Mouse (Mus musculus): ENCODE data around the gene Rapgef1. TPM values are rescaled to one million over a fixed set of nuclear protein-coding genes. Genes with fewer than 3 reads are reported as not detected.
A peak's percentile ranks its signal among the peaks of the same experiment; 100 is the strongest.

Gene Rapgef1
- polyA plus RNA-seq, 1 experiment from 2014 or later = 13.8 TPM

DNA sequence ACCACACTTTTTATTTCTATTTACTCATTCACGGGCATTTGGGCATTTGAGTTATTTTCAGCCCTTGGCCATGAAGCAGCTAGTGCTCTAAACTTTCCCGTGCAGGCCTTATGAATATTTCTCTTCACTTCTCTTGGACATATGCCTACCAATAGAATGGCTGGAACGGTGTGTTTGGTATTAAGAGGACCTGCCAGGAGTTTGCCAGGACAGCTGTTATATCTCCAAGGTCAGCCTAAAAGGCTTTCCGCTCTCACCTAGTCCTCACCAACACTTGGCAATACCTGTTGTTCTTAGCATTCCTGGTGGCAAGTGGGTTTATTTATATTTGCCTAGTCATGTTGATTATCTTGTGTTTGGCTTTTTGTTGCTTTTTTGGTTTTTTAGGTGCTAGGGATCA lies 56.3 kb downstream of the Rapgef1 start:
- no peak for ATAC-seq (ENCODE audit: insufficient number of reproducible peaks, insufficient read depth, low FRiP score, low read depth)
- no peak overlapping the region for H3K27ac ChIP-seq (ENCODE audit: low read length)
- no peak overlapping the region for H3K4me3 ChIP-seq (ENCODE audit: low read depth, low read length)
- 68% methylated on average over 4 of the region's 4 CpGs for WGBS
- no peak overlapping the region for H3K9ac ChIP-seq (replicated peaks; ENCODE audit: low read depth, low read length)
- no peaks in the 10 kb centered on the region for H3K27me3 ChIP-seq (ENCODE audit: control insufficient read depth, insufficient read depth, low read length)
- H3K4me2 ChIP-seq (replicated peaks; ENCODE audit: low read depth, low read length) = no peak overlapping the region
- no peaks in the 10 kb centered on the region for H3K36me3 ChIP-seq (ENCODE audit: control insufficient read depth, insufficient read depth, low read length)
- H3K9me3 ChIP-seq (ENCODE audit: control insufficient read depth, low read depth, low read length) = no peaks in the 10 kb centered on the region
- peaks cover 21% of the 10 kb centered on the region for H3K4me1 ChIP-seq (ENCODE audit: control insufficient read depth, insufficient read depth, low read length)

DNA sequence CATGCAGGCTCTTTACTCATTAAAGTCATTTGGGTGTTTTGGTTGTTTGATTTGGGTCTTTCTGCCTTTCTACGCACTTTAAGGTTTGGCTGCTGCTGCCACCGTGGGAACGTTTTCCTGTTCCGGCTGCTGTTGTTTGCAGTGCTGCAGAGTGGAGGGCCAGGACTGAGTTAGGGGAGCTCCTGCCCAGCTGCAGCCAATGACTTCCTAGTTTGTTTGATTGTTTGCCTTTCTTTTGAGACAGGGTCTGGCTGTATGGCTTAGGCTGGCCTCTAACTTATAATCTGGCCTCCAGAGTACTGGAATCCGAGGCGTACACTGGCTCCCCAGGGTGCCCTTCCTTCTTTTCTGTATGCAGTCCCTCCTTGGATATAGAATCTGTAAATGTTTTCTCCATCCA lies 57.0 kb downstream of the Rapgef1 start:
- no peak overlapping the region for H3K9ac ChIP-seq (replicated peaks; ENCODE audit: low read depth, low read length)
- H3K36me3 ChIP-seq (ENCODE audit: control insufficient read depth, insufficient read depth, low read length) = no peaks in the 10 kb centered on the region
- no peaks in the 10 kb centered on the region for H3K9me3 ChIP-seq (ENCODE audit: control insufficient read depth, low read depth, low read length)
- peaks cover 14% of the 10 kb centered on the region for H3K4me1 ChIP-seq (ENCODE audit: control insufficient read depth, insufficient read depth, low read length)
- no peaks in the 10 kb centered on the region for H3K27me3 ChIP-seq (ENCODE audit: control insufficient read depth, insufficient read depth, low read length)
- ATAC-seq (ENCODE audit: insufficient number of reproducible peaks, insufficient read depth, low FRiP score, low read depth) = no peak
- no peak overlapping the region for H3K27ac ChIP-seq (ENCODE audit: low read length)
- H3K4me2 ChIP-seq (replicated peaks; ENCODE audit: low read depth, low read length) = no peak overlapping the region
- WGBS = 53% methylated on average over 6 of the region's 6 CpGs
- H3K4me3 ChIP-seq (ENCODE audit: low read depth, low read length) = no peak overlapping the region

DNA sequence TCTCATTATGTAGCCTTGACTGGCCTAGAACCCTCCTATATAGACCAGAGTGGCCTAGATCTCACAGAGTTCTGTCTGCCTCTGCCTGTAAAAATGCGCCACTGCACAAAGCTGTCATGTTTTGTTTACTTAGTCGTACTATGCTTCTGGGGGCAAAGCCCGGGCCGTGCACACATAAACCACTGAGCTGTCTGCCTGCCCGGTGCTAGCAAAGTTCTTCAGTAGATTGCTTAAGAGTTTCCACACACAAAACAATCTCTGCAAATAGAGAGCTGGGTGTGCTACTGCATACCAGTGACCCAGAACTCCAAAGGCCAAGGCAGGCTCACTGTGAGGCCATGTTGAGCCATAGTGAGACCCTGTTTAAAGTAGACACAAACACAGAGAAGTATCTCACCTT lies 58.3 kb downstream of the Rapgef1 start:
- Histone ChIP-seq H3K27ac (ENCODE audit: low read length) (no peak overlapping the region), H3K4me1 (ENCODE audit: control insufficient read depth, insufficient read depth, low read length) (peaks cover 14% of the 10 kb centered on the region), H3K36me3 (ENCODE audit: control insufficient read depth, insufficient read depth, low read length) (no peaks in the 10 kb centered on the region), H3K9ac (replicated peaks; ENCODE audit: low read depth, low read length) (no peak overlapping the region), H3K27me3 (ENCODE audit: control insufficient read depth, insufficient read depth, low read length) (no peaks in the 10 kb centered on the region), H3K4me3 (ENCODE audit: low read depth, low read length) (no peak overlapping the region), H3K4me2 (replicated peaks; ENCODE audit: low read depth, low read length) (no peak overlapping the region), H3K9me3 (ENCODE audit: control insufficient read depth, low read depth, low read length) (no peaks in the 10 kb centered on the region)
- 30% methylated on average over 5 of the region's 5 CpGs for WGBS
- ATAC-seq (ENCODE audit: insufficient number of reproducible peaks, insufficient read depth, low FRiP score, low read depth) = no peak

DNA sequence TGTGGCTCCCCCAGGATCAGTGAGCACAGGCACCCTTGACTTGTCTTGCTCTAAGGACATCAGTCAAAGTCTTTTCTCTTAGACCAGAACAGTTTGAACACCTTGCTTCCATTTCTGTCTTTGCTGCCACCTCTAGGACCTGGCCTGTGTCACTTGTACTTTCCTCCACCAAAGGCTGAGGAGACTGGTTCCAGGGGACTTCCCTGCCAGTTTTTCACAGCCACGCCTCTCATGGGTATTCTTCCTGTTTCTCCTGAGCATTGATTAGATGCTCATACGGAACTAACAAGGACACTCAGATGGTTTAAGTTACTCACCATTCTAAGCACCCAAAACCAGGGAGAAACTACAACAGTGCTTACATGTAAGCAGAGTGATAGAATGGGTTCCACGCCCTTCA lies 59.0 kb downstream of the Rapgef1 start:
- Histone ChIP-seq H3K36me3 (ENCODE audit: control insufficient read depth, insufficient read depth, low read length) (no peaks in the 10 kb centered on the region), H3K4me1 (ENCODE audit: control insufficient read depth, insufficient read depth, low read length) (peaks cover 14% of the 10 kb centered on the region), H3K4me2 (replicated peaks; ENCODE audit: low read depth, low read length) (no peak overlapping the region), H3K27me3 (ENCODE audit: control insufficient read depth, insufficient read depth, low read length) (no peaks in the 10 kb centered on the region), H3K9ac (replicated peaks; ENCODE audit: low read depth, low read length) (no peak overlapping the region), H3K9me3 (ENCODE audit: control insufficient read depth, low read depth, low read length) (no peaks in the 10 kb centered on the region), H3K4me3 (ENCODE audit: low read depth, low read length) (no peak overlapping the region), H3K27ac (ENCODE audit: low read length) (no peak overlapping the region)
- 70% methylated on average over 3 of the region's 3 CpGs for WGBS
- ATAC-seq (ENCODE audit: insufficient number of reproducible peaks, insufficient read depth, low FRiP score, low read depth) = no peak

DNA sequence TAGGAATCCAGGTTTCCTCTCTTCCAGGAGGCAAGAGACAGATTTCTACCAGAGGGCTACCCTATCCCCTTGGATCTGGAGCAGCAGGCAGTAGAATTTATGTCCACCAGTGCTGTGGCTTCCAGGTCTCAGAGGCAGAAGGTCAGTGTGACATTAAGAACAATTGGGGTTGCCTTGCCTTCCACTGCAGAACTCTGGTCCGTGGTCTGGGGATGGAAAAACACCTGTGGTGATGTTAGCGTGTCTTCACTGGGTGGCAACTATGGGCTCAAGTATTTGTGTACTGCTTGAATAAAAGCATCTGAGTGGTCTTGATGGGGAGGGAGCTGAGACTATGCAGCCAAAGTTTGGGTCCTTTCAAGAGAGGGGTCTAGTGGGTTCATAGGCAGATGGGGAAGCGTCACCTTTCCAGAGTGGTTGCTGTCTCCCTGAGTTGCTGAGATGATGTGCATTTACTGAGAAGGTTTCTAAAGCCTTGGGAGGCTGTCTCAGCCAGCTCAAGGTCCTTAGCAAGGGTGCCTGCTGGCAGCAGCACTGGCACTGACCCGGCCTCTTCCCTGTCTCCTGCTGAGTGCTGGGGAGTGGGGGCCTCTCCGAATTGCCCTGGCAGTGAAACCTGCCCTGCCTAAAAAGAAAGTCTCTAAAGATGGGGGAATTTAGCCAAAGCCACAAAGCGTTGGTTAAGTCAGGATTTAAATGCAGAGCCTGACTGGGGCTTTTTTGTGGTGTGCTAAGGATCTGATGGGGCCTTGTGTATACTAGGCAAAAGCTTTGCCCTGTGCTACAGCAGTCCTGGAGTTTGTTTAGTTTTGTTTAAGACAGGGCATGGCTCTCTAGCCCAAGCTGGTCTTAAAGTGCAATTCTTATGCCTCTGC lies 60.4 kb downstream of the Rapgef1 start:
- H3K4me1 ChIP-seq (ENCODE audit: control insufficient read depth, insufficient read depth, low read length) = peaks cover 14% of the 10 kb centered on the region
- H3K36me3 ChIP-seq (ENCODE audit: control insufficient read depth, insufficient read depth, low read length) = no peaks in the 10 kb centered on the region
- H3K9me3 ChIP-seq (ENCODE audit: control insufficient read depth, low read depth, low read length) = no peaks in the 10 kb centered on the region
- no peak for ATAC-seq (ENCODE audit: insufficient number of reproducible peaks, insufficient read depth, low FRiP score, low read depth)
- H3K27ac ChIP-seq (ENCODE audit: low read length) = no peak overlapping the region
- no peak overlapping the region for H3K4me2 ChIP-seq (replicated peaks; ENCODE audit: low read depth, low read length)
- H3K27me3 ChIP-seq (ENCODE audit: control insufficient read depth, insufficient read depth, low read length) = no peaks in the 10 kb centered on the region
- no peak overlapping the region for H3K4me3 ChIP-seq (ENCODE audit: low read depth, low read length)
- H3K9ac ChIP-seq (replicated peaks; ENCODE audit: low read depth, low read length) = no peak overlapping the region
- WGBS = 91% methylated on average over 6 of the region's 6 CpGs

DNA sequence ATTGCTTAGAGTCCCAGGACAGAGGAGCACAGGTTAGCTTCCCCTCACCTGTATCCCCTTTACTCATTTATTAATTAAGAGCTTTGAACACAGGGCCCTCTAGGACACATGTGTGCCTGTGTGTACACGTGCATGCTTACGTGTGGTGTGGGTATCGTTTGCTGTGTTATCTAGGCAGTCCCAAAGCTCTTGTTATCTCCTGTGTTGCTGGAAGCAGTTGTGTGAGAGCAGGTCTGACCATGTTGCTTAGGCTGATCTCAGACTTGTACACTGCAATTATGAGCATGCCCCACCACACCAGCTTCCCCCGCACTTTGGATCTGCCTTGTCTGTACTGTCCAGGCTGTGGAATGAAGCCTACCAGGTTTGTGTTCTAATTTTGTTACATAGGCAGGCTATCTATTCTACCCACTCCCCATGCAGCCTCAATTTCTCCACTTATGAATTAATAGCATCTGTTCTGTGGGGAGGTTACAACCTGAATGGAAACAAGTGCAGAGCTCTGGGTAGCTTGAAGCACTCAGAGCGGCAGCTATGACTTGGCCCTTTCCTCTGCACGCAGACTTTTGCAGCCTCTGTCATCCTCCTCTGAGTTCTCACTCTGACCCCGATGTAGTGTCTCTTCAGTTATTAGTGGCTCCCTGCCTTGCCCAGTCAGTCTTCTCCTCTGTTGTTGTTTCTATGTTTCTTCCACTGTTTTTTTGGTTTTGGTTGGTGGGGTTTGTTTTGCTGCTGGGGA lies 63.9 kb downstream of the Rapgef1 start:
- Histone ChIP-seq H3K9me3 (ENCODE audit: control insufficient read depth, low read depth, low read length) (no peaks in the 10 kb centered on the region), H3K27ac (ENCODE audit: low read length) (no peak overlapping the region), H3K4me1 (ENCODE audit: control insufficient read depth, insufficient read depth, low read length) (no peaks in the 10 kb centered on the region), H3K4me3 (ENCODE audit: low read depth, low read length) (no peak overlapping the region), H3K4me2 (replicated peaks; ENCODE audit: low read depth, low read length) (no peak overlapping the region), H3K27me3 (ENCODE audit: control insufficient read depth, insufficient read depth, low read length) (no peaks in the 10 kb centered on the region), H3K9ac (replicated peaks; ENCODE audit: low read depth, low read length) (no peak overlapping the region), H3K36me3 (ENCODE audit: control insufficient read depth, insufficient read depth, low read length) (peaks cover 10% of the 10 kb centered on the region)
- 86% methylated on average over 7 of the region's 7 CpGs for WGBS
- ATAC-seq (ENCODE audit: insufficient number of reproducible peaks, insufficient read depth, low FRiP score, low read depth) = 0 out of 2 replicates have a peak, but pooled peaks have one; percentile 10

DNA sequence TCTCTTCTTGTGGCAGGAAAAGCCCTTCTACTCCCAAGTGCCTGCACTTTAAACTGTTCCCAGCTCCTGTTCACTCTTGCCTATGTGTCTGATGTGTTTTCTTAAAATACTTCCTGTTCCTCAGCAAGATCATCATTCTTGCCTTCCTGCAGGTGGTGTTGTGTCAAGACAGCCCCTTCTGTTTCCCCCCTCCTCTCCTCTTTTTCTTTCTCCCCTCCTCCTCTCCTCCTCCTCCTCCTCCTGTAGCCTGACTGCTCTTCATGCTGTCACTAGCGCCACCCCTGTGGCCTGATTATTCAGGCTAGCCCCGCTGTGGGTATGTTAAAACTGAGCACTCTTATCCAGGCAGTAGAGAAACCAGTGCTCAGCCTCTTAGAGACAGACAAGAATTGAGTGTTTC lies 65.0 kb downstream of the Rapgef1 start:
- no peak overlapping the region for H3K27ac ChIP-seq (ENCODE audit: low read length)
- H3K4me3 ChIP-seq (ENCODE audit: low read depth, low read length) = no peak overlapping the region
- H3K4me2 ChIP-seq (replicated peaks; ENCODE audit: low read depth, low read length) = no peak overlapping the region
- 54% methylated on average over 2 of the region's 2 CpGs for WGBS
- no peaks in the 10 kb centered on the region for H3K4me1 ChIP-seq (ENCODE audit: control insufficient read depth, insufficient read depth, low read length)
- no peaks in the 10 kb centered on the region for H3K27me3 ChIP-seq (ENCODE audit: control insufficient read depth, insufficient read depth, low read length)
- peaks cover 15% of the 10 kb centered on the region for H3K36me3 ChIP-seq (ENCODE audit: control insufficient read depth, insufficient read depth, low read length)
- ATAC-seq (ENCODE audit: insufficient number of reproducible peaks, insufficient read depth, low FRiP score, low read depth) = no peak
- H3K9ac ChIP-seq (replicated peaks; ENCODE audit: low read depth, low read length) = no peak overlapping the region
- H3K9me3 ChIP-seq (ENCODE audit: control insufficient read depth, low read depth, low read length) = no peaks in the 10 kb centered on the region

DNA sequence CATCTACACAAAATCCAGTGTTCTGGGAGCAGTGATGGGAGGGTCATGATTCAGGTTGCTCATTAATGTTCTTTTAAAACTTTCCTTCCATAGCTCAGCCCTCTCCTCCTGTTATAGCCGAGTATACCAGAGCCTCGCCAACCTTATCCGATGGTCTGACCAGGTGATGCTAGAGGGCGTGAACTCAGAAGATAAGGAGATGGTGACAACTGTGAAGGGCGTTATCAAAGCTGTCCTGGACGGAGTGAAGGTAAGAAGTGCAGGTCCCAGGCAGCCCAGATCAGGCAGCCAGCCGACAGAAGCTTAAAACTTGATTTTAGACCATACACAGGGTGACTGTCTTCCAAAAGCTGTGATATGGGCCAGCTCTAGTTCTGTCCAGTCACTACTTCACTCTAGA lies 69.5 kb downstream of the Rapgef1 start:
- peaks cover 41% of the 10 kb centered on the region for H3K36me3 ChIP-seq (ENCODE audit: control insufficient read depth, insufficient read depth, low read length)
- no peak for ATAC-seq (ENCODE audit: insufficient number of reproducible peaks, insufficient read depth, low FRiP score, low read depth)
- 88% methylated on average over 7 of the region's 7 CpGs for WGBS

More for the DNA sequence above, 69.5 kb downstream of the Rapgef1 start:
- Histone ChIP-seq H3K4me1 (ENCODE audit: control insufficient read depth, insufficient read depth, low read length) (no peaks in the 10 kb centered on the region), H3K4me2 (replicated peaks; ENCODE audit: low read depth, low read length) (no peak overlapping the region), H3K9ac (replicated peaks; ENCODE audit: low read depth, low read length) (no peak overlapping the region), H3K27me3 (ENCODE audit: control insufficient read depth, insufficient read depth, low read length) (no peaks in the 10 kb centered on the region), H3K4me3 (ENCODE audit: low read depth, low read length) (no peak overlapping the region), H3K27ac (ENCODE audit: low read length) (no peak overlapping the region), H3K9me3 (ENCODE audit: control insufficient read depth, low read depth, low read length) (no peaks in the 10 kb centered on the region)
